Mouse (Mus musculus): ENCODE data around the gene Dock10.

- no peak for TF ChIP-seq EP300 (optimal IDR thresholded peaks at IDR 0.05)
- no peak for TF ChIP-seq CTCF (IDR thresholded peaks at IDR 0.05; ENCODE audit: low read depth)
Measured at GRCm38 (mm10) chr1:80655195-80655594, 103.1 kb downstream of the Dock10 start.

Data from stomach, postnatal 0 days (tissue).